Mouse (Mus musculus): ENCODE measurements around the gene 4930516K23Rik. TPM values are rescaled to one million over a fixed set of nuclear protein-coding genes. Genes with fewer than 3 reads are reported as not detected.

4930516K23Rik gene
- not detected in 2 replicates for polyA plus RNA-seq (2016; fragmentation: Nextera tagmentation; extraction: Ambion mirVana)

- H3K4me3 ChIP-seq: no peak within 1 kb of the TSS
- no peaks in the 10 kb centered on the region for H3K9me3 ChIP-seq (replicated peaks)
- no peaks in the 10 kb centered on the region for H3K36me3 ChIP-seq
- H3K4me1 ChIP-seq: no peaks in the 10 kb centered on the region
- no peak for ATAC-seq
- no peaks in the 10 kb centered on the region for H3K27me3 ChIP-seq (replicated peaks)
- H3K9ac ChIP-seq: no peak within 1 kb of the TSS
- WGBS (ENCODE audit: insufficient replicate concordance): 48% methylated on average over 2 of the region's 2 CpGs
- H3K27ac ChIP-seq: no peak within 1 kb of the TSS
- H3K4me2 ChIP-seq: no peak within 1 kb of the TSS
These were observed at the start of gene 4930516K23Rik for GRCm38 (mm10) chr7:104061345-104061744. Gene 4930516K23Rik (minus strand): TSS chr7:104061445.

GRCm38 (mm10) chr7:104104757-104104972, 43.4 kb upstream of the 4930516K23Rik start, which contains the start of gene Olfr646:
Gene Olfr646 (plus strand): TSS chr7:104104873.
- ATAC-seq: no peak
- H3K4me3 ChIP-seq: no peak within 1 kb of the TSS

GRCm38 (mm10) chr7:104103913-104104756, 42.9 kb upstream of the 4930516K23Rik start:
- peak; percentile 77 for ATAC-seq
- H3K4me2 ChIP-seq: no peak overlapping the region
- H3K4me3 ChIP-seq: no peak overlapping the region
- H3K9me3 ChIP-seq (replicated peaks): no peaks in the 10 kb centered on the region
- H3K27ac ChIP-seq: no peak overlapping the region
- H3K36me3 ChIP-seq: no peaks in the 10 kb centered on the region
- peaks cover 5% of the 10 kb centered on the region; the same call in 1 of the 2 replicates for H3K4me1 ChIP-seq
- no peak overlapping the region for H3K9ac ChIP-seq
- 28% methylated on average over 4 of the region's 4 CpGs for WGBS (ENCODE audit: insufficient replicate concordance)
- H3K27me3 ChIP-seq (replicated peaks): no peaks in the 10 kb centered on the region

More at GRCm38 (mm10) chr7:104104757-104104972, 43.4 kb upstream of the 4930516K23Rik start, which contains the start of gene Olfr646:
- no peaks in the 10 kb centered on the region for H3K36me3 ChIP-seq
- H3K4me1 ChIP-seq: peaks cover 5% of the 10 kb centered on the region; the same call in 1 of the 2 replicates
- H3K27me3 ChIP-seq (replicated peaks): no peaks in the 10 kb centered on the region
- H3K9me3 ChIP-seq (replicated peaks): no peaks in the 10 kb centered on the region
- no peak within 1 kb of the TSS for H3K27ac ChIP-seq
- no peak within 1 kb of the TSS for H3K9ac ChIP-seq
- H3K4me2 ChIP-seq: no peak within 1 kb of the TSS

- ATAC-seq: no peak
These were observed 24.1 kb upstream of the 4930516K23Rik start, which contains the start of gene Olfr645 for GRCm38 (mm10) chr7:104085365-104085764. Gene Olfr645 (minus strand): TSS chr7:104085465.

GRCm38 (mm10) chr7:104071769-104072168, 10.5 kb upstream of the 4930516K23Rik start, which contains the start of gene Olfr644:
Gene Olfr644 (minus strand): TSS chr7:104071869.
- WGBS (ENCODE audit: insufficient replicate concordance): 63% methylated on average over 2 of the region's 2 CpGs
- Histone ChIP-seq H3K9ac (no peak within 1 kb of the TSS), H3K9me3 (replicated peaks) (no peaks in the 10 kb centered on the region), H3K4me2 (no peak within 1 kb of the TSS), H3K4me1 (no peaks in the 10 kb centered on the region), H3K36me3 (no peaks in the 10 kb centered on the region), H3K4me3 (no peak within 1 kb of the TSS), H3K27me3 (replicated peaks) (no peaks in the 10 kb centered on the region), H3K27ac (no peak within 1 kb of the TSS)
- ATAC-seq: no peak

More at GRCm38 (mm10) chr7:104085365-104085764, 24.1 kb upstream of the 4930516K23Rik start, which contains the start of gene Olfr645:
- no peaks in the 10 kb centered on the region for H3K27me3 ChIP-seq (replicated peaks)
- WGBS (ENCODE audit: insufficient replicate concordance): 61% methylated on average over 1 of the region's 1 CpGs
- no peak within 1 kb of the TSS for H3K27ac ChIP-seq
- H3K4me3 ChIP-seq: no peak within 1 kb of the TSS
- no peak within 1 kb of the TSS for H3K4me2 ChIP-seq
- H3K4me1 ChIP-seq: no peaks in the 10 kb centered on the region
- H3K9ac ChIP-seq: no peak within 1 kb of the TSS
- no peaks in the 10 kb centered on the region for H3K9me3 ChIP-seq (replicated peaks)
- H3K36me3 ChIP-seq: no peaks in the 10 kb centered on the region

GRCm38 (mm10) chr7:104059215-104059614, 2.0 kb downstream of the 4930516K23Rik start:
- H3K36me3 ChIP-seq: no peaks in the 10 kb centered on the region
- H3K9ac ChIP-seq: no peak overlapping the region
- H3K27me3 ChIP-seq (replicated peaks): no peaks in the 10 kb centered on the region
- WGBS (ENCODE audit: insufficient replicate concordance): 60% methylated on average over 1 of the region's 1 CpGs
- H3K9me3 ChIP-seq (replicated peaks): no peaks in the 10 kb centered on the region
- H3K27ac ChIP-seq: no peak overlapping the region
- H3K4me1 ChIP-seq: no peaks in the 10 kb centered on the region
- no peak for ATAC-seq
- no peak overlapping the region for H3K4me2 ChIP-seq
- no peak overlapping the region for H3K4me3 ChIP-seq

- H3K9me3 ChIP-seq (replicated peaks): no peaks in the 10 kb centered on the region
- H3K27me3 ChIP-seq (replicated peaks): no peaks in the 10 kb centered on the region
- H3K36me3 ChIP-seq: no peaks in the 10 kb centered on the region
- no peak within 1 kb of the TSS for H3K27ac ChIP-seq
- H3K4me1 ChIP-seq: no peaks in the 10 kb centered on the region
- 44% methylated on average over 1 of the region's 1 CpGs for WGBS (ENCODE audit: insufficient replicate concordance)
- H3K4me2 ChIP-seq: no peak within 1 kb of the TSS
- H3K9ac ChIP-seq: no peak within 1 kb of the TSS
- no peak for ATAC-seq
- H3K4me3 ChIP-seq: no peak within 1 kb of the TSS
These were observed 8.7 kb downstream of the 4930516K23Rik start, which contains the start of gene Olfr642 for GRCm38 (mm10) chr7:104052566-104052965. Gene Olfr642 (minus strand): TSS chr7:104052666.

GRCm38 (mm10) chr7:104050745-104051144, 10.5 kb downstream of the 4930516K23Rik start:
- no peaks in the 10 kb centered on the region for H3K4me1 ChIP-seq
- no peak overlapping the region for H3K27ac ChIP-seq
- H3K4me2 ChIP-seq: no peak overlapping the region
- no peak overlapping the region for H3K9ac ChIP-seq
- no peaks in the 10 kb centered on the region for H3K36me3 ChIP-seq
- no peaks in the 10 kb centered on the region for H3K9me3 ChIP-seq (replicated peaks)
- 69% methylated on average over 4 of the region's 4 CpGs for WGBS (ENCODE audit: insufficient replicate concordance)
- H3K4me3 ChIP-seq: no peak overlapping the region
- no peak for ATAC-seq
- no peaks in the 10 kb centered on the region for H3K27me3 ChIP-seq (replicated peaks)

GRCm38 (mm10) chr7:104035145-104035544, 26.1 kb downstream of the 4930516K23Rik start, which contains the start of gene Olfr641:
Gene Olfr641 (plus strand): TSS chr7:104035445.
- WGBS (ENCODE audit: insufficient replicate concordance): 43% methylated on average over 1 of the region's 1 CpGs
- no peak for ATAC-seq
- Histone ChIP-seq H3K27me3 (replicated peaks) (no peaks in the 10 kb centered on the region), H3K4me1 (no peaks in the 10 kb centered on the region), H3K4me2 (no peak within 1 kb of the TSS), H3K36me3 (no peaks in the 10 kb centered on the region), H3K9me3 (replicated peaks) (no peaks in the 10 kb centered on the region), H3K27ac (no peak within 1 kb of the TSS), H3K4me3 (no peak within 1 kb of the TSS), H3K9ac (no peak within 1 kb of the TSS)

- H3K4me3 ChIP-seq: no peak overlapping the region
- no peak overlapping the region for H3K9ac ChIP-seq
- H3K27ac ChIP-seq: no peak overlapping the region
- no peaks in the 10 kb centered on the region for H3K27me3 ChIP-seq (replicated peaks)
- WGBS (ENCODE audit: insufficient replicate concordance): 62% methylated on average over 3 of the region's 3 CpGs
- no peaks in the 10 kb centered on the region for H3K9me3 ChIP-seq (replicated peaks)
- no peaks in the 10 kb centered on the region for H3K4me1 ChIP-seq
- H3K4me2 ChIP-seq: no peak overlapping the region
- no peak for ATAC-seq
- no peaks in the 10 kb centered on the region for H3K36me3 ChIP-seq
These were observed 34.3 kb downstream of the 4930516K23Rik start for GRCm38 (mm10) chr7:104026978-104027377.

GRCm38 (mm10) chr7:104025473-104025872, 35.8 kb downstream of the 4930516K23Rik start, which contains the start of gene Olfr640:
Gene Olfr640 (minus strand): TSS chr7:104025573.
- no peak for ATAC-seq
- H3K27me3 ChIP-seq (replicated peaks): no peaks in the 10 kb centered on the region

GRCm38 (mm10) chr7:104021651-104022050, 39.6 kb downstream of the 4930516K23Rik start:
- no peak for ATAC-seq
- H3K4me1 ChIP-seq: no peaks in the 10 kb centered on the region
- no peak overlapping the region for H3K4me2 ChIP-seq
- H3K9me3 ChIP-seq (replicated peaks): no peaks in the 10 kb centered on the region
- H3K36me3 ChIP-seq: no peaks in the 10 kb centered on the region
- H3K9ac ChIP-seq: no peak overlapping the region
- 77% methylated on average over 6 of the region's 6 CpGs for WGBS (ENCODE audit: insufficient replicate concordance)
- H3K27ac ChIP-seq: no peak overlapping the region
- H3K27me3 ChIP-seq (replicated peaks): no peaks in the 10 kb centered on the region
- no peak overlapping the region for H3K4me3 ChIP-seq

More at GRCm38 (mm10) chr7:104025473-104025872, 35.8 kb downstream of the 4930516K23Rik start, which contains the start of gene Olfr640:
- H3K36me3 ChIP-seq: no peaks in the 10 kb centered on the region
- H3K4me1 ChIP-seq: no peaks in the 10 kb centered on the region
- H3K4me2 ChIP-seq: no peak within 1 kb of the TSS
- H3K27ac ChIP-seq: no peak within 1 kb of the TSS
- no peaks in the 10 kb centered on the region for H3K9me3 ChIP-seq (replicated peaks)
- H3K9ac ChIP-seq: no peak within 1 kb of the TSS
- H3K4me3 ChIP-seq: no peak within 1 kb of the TSS
- WGBS (ENCODE audit: insufficient replicate concordance): 65% methylated on average over 6 of the region's 6 CpGs

Data from liver, embryonic 12.5 days (tissue).